Mouse (Mus musculus) lung, embryonic 16.5 days (tissue): ENCODE measurements around the gene Hells. TPM values are rescaled to one million over a fixed set of nuclear protein-coding genes. Genes with fewer than 3 reads are reported as not detected.
A peak's percentile ranks its signal among the peaks of the same experiment; 100 is the strongest.

Experiments used
- ATAC-seq: fragments of 200-750 bp; cut with Nextera tagmentation; 2 replicates; pipeline ENCODE4 v1.8.0; 2017; ENCODE audit warnings: low read depth, mild to moderate bottlenecking, moderate library complexity
- H3K27ac ChIP-seq: fragments of 300-500 bp; sonication (generic); 2 replicates; pipeline ENCODE4 v1.5.1; 2014; ENCODE audit warnings: mild to moderate bottlenecking, control low read depth, low read length
- H3K27me3 ChIP-seq: fragments of 300-500 bp; sonication (generic); 2 replicates; pipeline ENCODE4 v1.6.1; 2014; ENCODE audit warnings: low read depth, low read length, mixed read lengths; ENCODE audit not compliant: control insufficient read depth, insufficient read depth
- H3K36me3 ChIP-seq: fragments of 300-500 bp; sonication (generic); 2 replicates; pipeline ENCODE4 v1.6.1; 2014; ENCODE audit warnings: low read length; ENCODE audit not compliant: control insufficient read depth, insufficient read depth
- H3K4me1 ChIP-seq: fragments of 300-500 bp; sonication (generic); replicated peaks from 2 replicates; pipeline ENCODE4 v1.6.1; 2014; ENCODE audit warnings: low read length, mixed read lengths; ENCODE audit not compliant: control insufficient read depth, insufficient read depth
- H3K4me2 ChIP-seq: fragments of 300-500 bp; sonication (generic); 2 replicates; pipeline ENCODE4 v1.6.1; 2014; ENCODE audit warnings: low read depth, low read length, control low read depth
- H3K4me3 ChIP-seq: fragments of 300-500 bp; sonication (generic); 2 replicates; pipeline ENCODE4 v1.5.1; 2014; ENCODE audit warnings: mild to moderate bottlenecking, low read length, control low read depth
- H3K9ac ChIP-seq: fragments of 300-500 bp; sonication (generic); 2 replicates; pipeline ENCODE4 v1.6.1; 2014; ENCODE audit warnings: low read length, control low read depth
- H3K9me3 ChIP-seq: fragments of 300-500 bp; sonication (generic); 2 replicates; pipeline ENCODE4 v1.6.1; 2016; ENCODE audit warnings: low read length; ENCODE audit not compliant: control insufficient read depth
- WGBS: fragments of 180-500 bp; shearing (Covaris S2); extraction: QIAGEN DNeasy Blood & Tissue Kit; methylation state at CpG from one replicate; pipeline ENCODE4 v1.1.7; 2014; 5-methylcytosine and 5-hydroxymethylcytosine counted together
- polyA plus RNA-seq: library from polyadenylated mRNA; unstranded; fragments of >200 nt; fragmentation: Nextera tagmentation; extraction: Ambion mirVana; gene quantifications from 2 replicates; pipeline ENCODE4 v1.2.1, GENCODE M21; 2015

The Hells gene
- polyA plus RNA-seq, 1 experiment from 2014 or later = 47.9 TPM

GRCm38 (mm10) chr19:38930252-38930787 lies 395 bp upstream of the Hells start:
- ATAC-seq = peak; percentile 30
- Histone ChIP-seq H3K9ac (peak overlapping the region; percentile 92), H3K4me3 (peak overlapping the region; percentile 76), H3K9me3 (no peaks in the 10 kb centered on the region), H3K27ac (peak overlapping the region; percentile 27; the same call in 1 of the 2 replicates), H3K36me3 (peaks cover 5% of the 10 kb centered on the region; the same call in 1 of the 2 replicates), H3K27me3 (no peaks in the 10 kb centered on the region), H3K4me2 (peak overlapping the region; percentile 72), H3K4me1 (peaks cover 10% of the 10 kb centered on the region)
- WGBS = under 1% methylated on average over 23 of the region's 23 CpGs

GRCm38 (mm10) chr19:38931566-38931890 lies 813 bp downstream of the Hells start:
- H3K27ac ChIP-seq = no peak overlapping the region

GRCm38 (mm10) chr19:38944590-38945307 lies 14.0 kb downstream of the Hells start:
- Histone ChIP-seq H3K27ac (no peak overlapping the region), H3K4me2 (no peak overlapping the region), H3K36me3 (peaks cover 12% of the 10 kb centered on the region; the same call in 1 of the 2 replicates), H3K9ac (no peak overlapping the region), H3K27me3 (no peaks in the 10 kb centered on the region), H3K9me3 (no peaks in the 10 kb centered on the region), H3K4me1 (no peaks in the 10 kb centered on the region), H3K4me3 (no peak overlapping the region)
- WGBS = 86% methylated on average over 2 of the region's 2 CpGs
- ATAC-seq = no peak

More at GRCm38 (mm10) chr19:38931566-38931890, 813 bp downstream of the Hells start:
- no peaks in the 10 kb centered on the region for H3K27me3 ChIP-seq
- H3K4me3 ChIP-seq = peak overlapping the region; percentile 76
- H3K36me3 ChIP-seq = peaks cover 11% of the 10 kb centered on the region; the same call in 1 of the 2 replicates
- H3K4me2 ChIP-seq = peak overlapping the region; percentile 72
- peak overlapping the region; percentile 92 for H3K9ac ChIP-seq
- ATAC-seq = no peak; the same call in 1 of the 2 replicates
- under 1% methylated on average over 5 of the region's 6 CpGs for WGBS
- H3K4me1 ChIP-seq = peaks cover 10% of the 10 kb centered on the region
- H3K9me3 ChIP-seq = no peaks in the 10 kb centered on the region

- H3K9me3 ChIP-seq = no peaks in the 10 kb centered on the region
- no peak overlapping the region for H3K27ac ChIP-seq
- H3K9ac ChIP-seq = no peak overlapping the region
- no peak overlapping the region for H3K4me2 ChIP-seq
- no peaks in the 10 kb centered on the region for H3K4me1 ChIP-seq
- no peak for ATAC-seq
- H3K36me3 ChIP-seq = peaks cover 6% of the 10 kb centered on the region; the same call in 1 of the 2 replicates
- H3K27me3 ChIP-seq = no peaks in the 10 kb centered on the region
- no peak overlapping the region for H3K4me3 ChIP-seq
- WGBS = 82% methylated on average over 6 of the region's 6 CpGs
These were observed 40.0 kb downstream of the Hells start for GRCm38 (mm10) chr19:38970741-38971140.

- Histone ChIP-seq H3K27ac (no peak overlapping the region), H3K36me3 (peaks cover 4% of the 10 kb centered on the region; the same call in 1 of the 2 replicates), H3K27me3 (no peaks in the 10 kb centered on the region), H3K4me1 (no peaks in the 10 kb centered on the region), H3K9me3 (no peaks in the 10 kb centered on the region), H3K9ac (no peak overlapping the region), H3K4me3 (no peak overlapping the region), H3K4me2 (no peak overlapping the region)
- 0 out of 2 replicates have a peak, but pooled peaks have one; percentile 34 for ATAC-seq
- 59% methylated on average over 5 of the region's 5 CpGs for WGBS
These were observed 41.9 kb downstream of the Hells start for GRCm38 (mm10) chr19:38972581-38972980.

- no peak overlapping the region for H3K4me2 ChIP-seq
- no peak overlapping the region for H3K27ac ChIP-seq
- peak; percentile 36; the same call in 1 of the 2 replicates for ATAC-seq
- no peaks in the 10 kb centered on the region for H3K27me3 ChIP-seq
- no peak overlapping the region for H3K9ac ChIP-seq
- H3K9me3 ChIP-seq = no peaks in the 10 kb centered on the region
- H3K4me3 ChIP-seq = no peak overlapping the region
- no peaks in the 10 kb centered on the region for H3K4me1 ChIP-seq
- 48% methylated on average over 7 of the region's 7 CpGs for WGBS
- peaks cover 4% of the 10 kb centered on the region; the same call in 1 of the 2 replicates for H3K36me3 ChIP-seq
These were observed 43.0 kb downstream of the Hells start for GRCm38 (mm10) chr19:38973666-38974065.

- H3K27ac ChIP-seq = no peak overlapping the region
- no peak overlapping the region for H3K4me3 ChIP-seq
- H3K27me3 ChIP-seq = no peaks in the 10 kb centered on the region
- no peak overlapping the region for H3K9ac ChIP-seq
- H3K36me3 ChIP-seq = no peaks in the 10 kb centered on the region; the same call in 1 of the 2 replicates
- no peaks in the 10 kb centered on the region for H3K4me1 ChIP-seq
- no peak for ATAC-seq
- H3K4me2 ChIP-seq = no peak overlapping the region
- H3K9me3 ChIP-seq = no peaks in the 10 kb centered on the region
These were observed 45.6 kb downstream of the Hells start for GRCm38 (mm10) chr19:38976269-38976668.

GRCm38 (mm10) chr19:38981966-38982365 lies 51.3 kb downstream of the Hells start:
- no peaks in the 10 kb centered on the region for H3K27me3 ChIP-seq
- 0% methylated on average over 1 of the region's 1 CpGs for WGBS
- H3K9me3 ChIP-seq = no peaks in the 10 kb centered on the region
- H3K27ac ChIP-seq = no peak overlapping the region
- ATAC-seq = no peak
- no peak overlapping the region for H3K4me2 ChIP-seq
- H3K4me3 ChIP-seq = no peak overlapping the region
- H3K4me1 ChIP-seq = no peaks in the 10 kb centered on the region
- H3K36me3 ChIP-seq = no peaks in the 10 kb centered on the region
- no peak overlapping the region for H3K9ac ChIP-seq

- H3K4me1 ChIP-seq = no peaks in the 10 kb centered on the region
- H3K9me3 ChIP-seq = no peaks in the 10 kb centered on the region
- H3K27ac ChIP-seq = no peak overlapping the region
- no peak overlapping the region for H3K4me3 ChIP-seq
- no peaks in the 10 kb centered on the region for H3K27me3 ChIP-seq
- WGBS = 67% methylated on average over 4 of the region's 4 CpGs
- no peak overlapping the region for H3K4me2 ChIP-seq
- H3K9ac ChIP-seq = no peak overlapping the region
- no peak for ATAC-seq
- no peaks in the 10 kb centered on the region for H3K36me3 ChIP-seq
These were observed 67.5 kb downstream of the Hells start for GRCm38 (mm10) chr19:38998248-38998647.
